Mouse (Mus musculus) limb, embryonic 11.5 days (tissue): ENCODE measurements around the gene Srbd1. TPM values are rescaled to one million over a fixed set of nuclear protein-coding genes. Genes with fewer than 3 reads are reported as not detected.

Experiments
- ATAC-seq: fragments of 200-750 bp; cut with Nextera tagmentation; 2 replicates; pipeline ENCODE4 v1.8.0; 2017; ENCODE audit warnings: low read depth; ENCODE audit not compliant: insufficient number of reproducible peaks, low FRiP score, low TSS enrichment
- DNase-seq: peaks from one replicate; pipeline ENCODE4 v3.0.0-alpha.2; 2015; ENCODE audit warnings: low spot score
- H3K27ac ChIP-seq: fragments of 300-500 bp; sonication (generic); replicated peaks from 2 replicates; pipeline ENCODE4 v1.5.1; 2014; ENCODE audit warnings: low read depth, mild to moderate bottlenecking, low read length
- H3K27me3 ChIP-seq: fragments of 300-500 bp; sonication (generic); 2 replicates; pipeline ENCODE4 v1.6.1; 2014; ENCODE audit warnings: mild to moderate bottlenecking, low read length, mixed read lengths; ENCODE audit not compliant: control insufficient read depth, insufficient read depth
- H3K36me3 ChIP-seq: fragments of 300-500 bp; sonication (generic); 2 replicates; pipeline ENCODE4 v1.6.1; 2014; ENCODE audit warnings: mild to moderate bottlenecking, low read length, moderate library complexity, mixed read lengths; ENCODE audit not compliant: control insufficient read depth, insufficient read depth
- H3K4me1 ChIP-seq: fragments of 300-500 bp; sonication (generic); 2 replicates; pipeline ENCODE4 v1.6.1; 2014; ENCODE audit warnings: low read length, mixed read lengths; ENCODE audit not compliant: control insufficient read depth, insufficient read depth
- H3K4me2 ChIP-seq: fragments of 300-500 bp; sonication (generic); 2 replicates; pipeline ENCODE4 v1.6.1; 2014; ENCODE audit warnings: low read depth, mild to moderate bottlenecking, moderate library complexity; ENCODE audit not compliant: severe bottlenecking
- H3K4me3 ChIP-seq: fragments of 300-500 bp; sonication (generic); 2 replicates; pipeline ENCODE4 v1.5.1; 2014; ENCODE audit warnings: low read depth, low read length
- H3K9ac ChIP-seq: fragments of 300-500 bp; sonication (generic); 2 replicates; pipeline ENCODE4 v1.6.1; 2014; ENCODE audit warnings: mild to moderate bottlenecking, low read length
- H3K9me3 ChIP-seq: fragments of 300-500 bp; sonication (generic); 2 replicates; pipeline ENCODE4 v1.6.1; 2016; ENCODE audit warnings: low read length; ENCODE audit not compliant: control insufficient read depth
- WGBS: fragments of 180-500 bp; shearing (Covaris S2); extraction: QIAGEN DNeasy Blood & Tissue Kit; methylation state at CpG from one replicate; pipeline ENCODE4 v1.1.7; 2014; 5-methylcytosine and 5-hydroxymethylcytosine counted together
- polyA plus RNA-seq: library from polyadenylated mRNA; unstranded; fragments of >200 nt; fragmentation: Nextera tagmentation; extraction: Ambion mirVana; gene quantifications from 2 replicates; pipeline ENCODE4 v1.2.1, GENCODE M21; 2014

Srbd1 gene
- polyA plus RNA-seq, 1 experiment from 2014 or later, result 14.3 TPM

DNA sequence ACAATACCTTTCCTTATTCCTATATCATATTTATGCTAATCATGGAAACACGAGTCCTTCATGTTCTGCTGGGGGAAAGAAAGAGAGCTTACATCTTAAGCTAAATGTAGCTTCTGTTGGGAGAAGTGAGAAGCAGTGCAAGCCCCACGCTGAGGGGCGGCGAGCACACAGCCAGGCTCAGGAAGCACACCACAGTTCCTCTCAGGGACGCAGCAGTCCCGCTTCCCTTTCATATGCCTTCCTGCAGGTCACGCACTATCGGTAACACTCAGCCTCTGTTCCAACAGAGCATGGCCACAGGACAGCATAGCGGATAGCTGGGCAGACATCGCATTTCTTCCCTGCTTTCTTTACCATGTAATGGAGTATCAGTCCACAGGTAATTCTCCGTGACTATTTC, 66.9 kb downstream of the Srbd1 start:
- Histone ChIP-seq H3K9ac (no peak overlapping the region), H3K36me3 (no peaks in the 10 kb centered on the region), H3K27me3 (no peaks in the 10 kb centered on the region), H3K4me1 (no peaks in the 10 kb centered on the region), H3K4me2 (no peak overlapping the region), H3K27ac (no peak overlapping the region), H3K9me3 (no peaks in the 10 kb centered on the region), H3K4me3 (no peak overlapping the region)
- DNase-seq (no peak), ATAC-seq (no peak)
- 85% methylated on average over 11 of the region's 11 CpGs for WGBS

DNA sequence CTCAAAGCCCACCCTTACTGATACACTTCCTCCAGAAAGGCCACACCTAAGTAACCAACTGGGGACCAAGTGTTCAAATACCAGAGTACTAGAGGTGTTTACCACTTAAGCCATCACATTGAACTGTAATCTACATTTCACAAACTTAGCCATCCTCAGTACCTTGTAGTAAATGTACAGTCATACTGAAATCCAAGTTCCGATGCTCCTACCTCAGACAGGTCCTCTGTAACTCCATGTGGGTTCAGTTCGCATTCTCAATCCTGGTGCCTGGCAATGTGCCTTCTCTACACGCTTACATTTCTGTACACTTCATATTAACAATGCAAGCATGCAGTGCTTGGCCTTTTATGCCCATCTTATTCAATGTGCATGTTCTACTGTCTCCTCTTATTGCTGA, 77.5 kb downstream of the Srbd1 start:
- Histone ChIP-seq H3K9me3 (no peaks in the 10 kb centered on the region), H3K27ac (no peak overlapping the region), H3K36me3 (no peaks in the 10 kb centered on the region), H3K27me3 (no peaks in the 10 kb centered on the region), H3K4me2 (no peak overlapping the region), H3K4me1 (no peaks in the 10 kb centered on the region), H3K9ac (no peak overlapping the region), H3K4me3 (no peak overlapping the region)
- no peak for DNase-seq
- no peak for ATAC-seq
- 95% methylated on average over 3 of the region's 3 CpGs for WGBS

DNA sequence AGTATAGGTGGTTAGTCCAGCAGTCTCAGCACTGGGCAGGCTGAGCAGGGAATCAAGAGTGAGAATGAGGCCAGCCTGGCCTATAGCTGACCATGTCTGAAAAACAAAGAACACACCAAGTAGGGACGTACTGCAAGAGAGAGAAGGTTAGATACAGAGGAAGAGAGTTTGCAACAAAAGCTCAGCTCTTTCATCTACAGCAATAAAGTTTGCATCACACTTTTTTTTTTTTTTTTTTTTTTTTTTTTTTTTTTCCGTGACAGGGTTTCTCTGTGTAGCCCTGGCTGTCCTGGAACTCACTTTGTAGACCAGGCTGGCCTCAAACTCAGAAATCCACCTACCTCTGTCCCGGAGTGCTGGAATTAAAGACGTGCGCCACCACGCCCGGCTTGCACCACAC, 79.1 kb downstream of the Srbd1 start:
- H3K27ac ChIP-seq, result no peak overlapping the region
- H3K4me1 ChIP-seq, result no peaks in the 10 kb centered on the region
- H3K4me3 ChIP-seq, result no peak overlapping the region
- 87% methylated on average over 7 of the region's 7 CpGs for WGBS
- H3K4me2 ChIP-seq, result no peak overlapping the region
- no peaks in the 10 kb centered on the region for H3K27me3 ChIP-seq
- ATAC-seq, result no peak
- no peaks in the 10 kb centered on the region for H3K36me3 ChIP-seq
- DNase-seq, result no peak
- no peaks in the 10 kb centered on the region for H3K9me3 ChIP-seq
- no peak overlapping the region for H3K9ac ChIP-seq

DNA sequence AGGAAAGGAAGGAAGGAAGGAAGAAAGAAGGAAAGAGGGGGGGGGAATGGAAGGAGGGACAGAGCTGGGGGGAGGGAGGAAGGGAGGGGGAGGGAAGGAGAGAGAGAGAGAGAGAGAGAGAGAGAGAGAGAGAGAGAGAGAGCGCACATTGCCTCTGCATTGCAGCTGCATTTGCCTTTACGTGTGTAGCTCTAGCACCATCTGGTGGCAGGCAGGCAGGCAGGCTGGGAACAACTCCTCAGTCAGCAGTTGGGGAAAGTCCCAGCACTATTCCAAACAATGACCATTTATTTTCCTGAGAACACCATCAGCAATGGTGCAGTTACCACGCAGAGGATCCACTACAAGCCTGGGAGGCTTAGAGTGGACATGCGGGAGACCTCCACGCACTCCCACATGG, 81.5 kb downstream of the Srbd1 start:
- WGBS, result 21% methylated on average over 5 of the region's 5 CpGs
- Histone ChIP-seq H3K27ac (no peak overlapping the region), H3K9me3 (no peaks in the 10 kb centered on the region), H3K4me1 (no peaks in the 10 kb centered on the region), H3K36me3 (no peaks in the 10 kb centered on the region), H3K4me3 (no peak overlapping the region), H3K4me2 (no peak overlapping the region), H3K27me3 (no peaks in the 10 kb centered on the region), H3K9ac (no peak overlapping the region)
- DNase-seq (peak; percentile 82), ATAC-seq (0 out of 2 replicates have a peak, but pooled peaks have one; percentile 62)

DNA sequence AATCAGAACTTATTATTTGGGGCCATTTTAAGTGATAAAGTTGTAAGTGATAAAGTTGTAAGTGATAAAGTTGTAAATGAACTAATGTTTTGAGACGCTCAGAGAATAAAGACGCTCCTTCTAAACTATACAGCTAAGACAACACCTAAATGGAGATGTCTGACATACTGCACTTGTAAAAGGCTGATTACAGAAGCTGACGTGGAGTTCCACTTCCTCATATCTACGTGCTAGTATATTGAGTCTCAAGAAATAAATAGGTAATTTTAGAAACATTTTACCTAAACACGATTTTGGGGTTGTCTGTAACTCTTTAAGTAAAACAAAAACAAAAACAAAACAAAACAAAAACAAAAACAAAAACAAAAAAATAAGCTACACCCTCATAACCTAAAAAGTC, 84.1 kb downstream of the Srbd1 start:
- DNase-seq (no peak), ATAC-seq (no peak)
- H3K27me3 ChIP-seq, result no peaks in the 10 kb centered on the region
- no peaks in the 10 kb centered on the region for H3K4me1 ChIP-seq
- no peak overlapping the region for H3K9ac ChIP-seq
- no peak overlapping the region for H3K4me3 ChIP-seq
- H3K4me2 ChIP-seq, result no peak overlapping the region
- H3K9me3 ChIP-seq, result no peaks in the 10 kb centered on the region
- H3K36me3 ChIP-seq, result peaks cover 2% of the 10 kb centered on the region; the same call in 1 of the 2 replicates
- 88% methylated on average over 5 of the region's 5 CpGs for WGBS
- no peak overlapping the region for H3K27ac ChIP-seq

DNA sequence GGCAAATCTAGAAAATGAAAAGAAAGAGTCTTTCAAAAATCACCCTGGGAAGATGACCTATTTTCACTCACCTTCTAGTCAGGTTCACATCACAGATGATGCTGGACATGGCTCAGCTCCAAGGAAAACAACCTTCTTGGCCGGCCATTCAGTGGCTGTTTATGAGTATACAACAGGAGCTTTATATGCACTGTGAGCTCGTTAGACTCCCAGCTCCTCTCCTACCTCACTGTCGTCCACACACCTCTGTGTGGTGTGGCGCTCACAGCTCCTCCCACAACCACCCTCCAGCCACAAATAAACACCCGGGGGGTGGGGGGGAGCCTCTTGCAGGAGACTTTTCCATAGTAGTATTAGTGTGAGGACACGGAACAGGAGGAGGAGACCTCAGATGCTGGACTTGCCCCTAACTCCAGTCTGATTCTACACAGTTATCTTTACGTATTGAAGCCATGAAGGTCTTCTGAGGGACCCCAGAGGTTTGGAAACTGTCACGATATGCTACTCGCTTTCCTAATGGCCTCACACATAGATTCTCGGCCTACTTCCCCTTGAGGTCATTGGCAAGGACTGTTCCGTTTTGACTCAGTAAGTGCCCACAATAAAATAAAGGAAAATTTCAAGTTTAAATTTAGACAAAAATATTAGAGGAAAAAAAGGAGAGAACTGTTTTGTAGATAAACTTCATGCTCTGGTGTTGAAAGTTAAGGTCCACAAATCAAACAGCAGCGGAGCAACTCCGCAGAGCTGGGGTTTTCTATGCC, 104.6 kb downstream of the Srbd1 start:
- DNase-seq (peak; percentile 43), ATAC-seq (0 out of 2 replicates have a peak, but pooled peaks have one; percentile 17)
- Histone ChIP-seq H3K27ac (no peak overlapping the region), H3K9ac (no peak overlapping the region), H3K36me3 (no peaks in the 10 kb centered on the region), H3K4me1 (peaks cover 18% of the 10 kb centered on the region), H3K9me3 (no peaks in the 10 kb centered on the region), H3K27me3 (no peaks in the 10 kb centered on the region), H3K4me2 (no peak overlapping the region), H3K4me3 (no peak overlapping the region)
- 46% methylated on average over 13 of the region's 13 CpGs for WGBS

DNA sequence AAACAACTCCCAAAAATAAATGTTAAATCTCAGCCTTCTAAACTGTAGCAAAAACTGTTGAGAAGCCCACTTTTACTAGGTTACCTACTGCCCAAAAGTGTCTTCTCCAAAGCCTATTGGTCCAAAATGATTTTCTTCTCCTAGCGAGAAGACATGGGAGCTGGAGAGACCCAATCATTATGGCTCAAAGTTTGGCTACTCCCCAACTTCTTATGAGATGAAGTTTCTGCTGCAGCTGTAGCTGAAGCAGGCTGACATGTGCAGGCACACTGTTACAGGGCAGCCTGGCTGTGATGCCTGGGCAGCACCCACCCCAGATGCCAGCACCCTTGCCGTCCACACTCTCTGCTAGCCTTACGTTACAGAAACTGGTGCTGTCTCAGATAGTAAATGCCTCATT, 105.2 kb downstream of the Srbd1 start:
- Histone ChIP-seq H3K27me3 (no peaks in the 10 kb centered on the region), H3K36me3 (no peaks in the 10 kb centered on the region), H3K9ac (no peak overlapping the region), H3K4me3 (no peak overlapping the region), H3K9me3 (no peaks in the 10 kb centered on the region), H3K4me1 (peaks cover 21% of the 10 kb centered on the region), H3K4me2 (no peak overlapping the region), H3K27ac (no peak overlapping the region)
- 78% methylated on average over 3 of the region's 3 CpGs for WGBS
- ATAC-seq (no peak), DNase-seq (no peak)

DNA sequence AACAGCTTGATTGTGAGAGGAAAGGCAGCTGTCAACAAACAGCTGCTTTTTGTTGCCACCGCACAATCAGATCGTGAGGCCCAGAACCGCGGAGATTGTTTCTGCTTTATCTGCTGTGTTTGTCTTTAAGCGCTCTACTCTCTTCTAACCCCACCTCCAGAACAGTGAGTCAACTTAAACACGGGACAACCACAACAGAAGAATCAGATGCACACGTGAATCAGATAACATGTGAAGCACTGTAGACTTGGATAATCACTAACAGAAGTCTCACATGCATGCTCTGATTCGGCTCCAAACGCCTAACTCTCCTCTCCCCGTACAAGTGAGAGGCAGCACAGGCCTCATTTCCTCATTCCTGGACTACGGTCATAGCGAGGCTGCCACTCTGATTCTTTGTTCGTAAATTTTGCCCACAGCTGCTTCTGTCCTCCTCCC, 106.7 kb downstream of the Srbd1 start:
- H3K27ac ChIP-seq, result 0 out of 2 replicates have a peak overlapping the region, but pooled peaks have one; percentile 16
- H3K36me3 ChIP-seq, result no peaks in the 10 kb centered on the region
- no peaks in the 10 kb centered on the region for H3K9me3 ChIP-seq
- no peak overlapping the region for H3K9ac ChIP-seq
- no peak overlapping the region for H3K4me2 ChIP-seq
- DNase-seq (peak; percentile 66), ATAC-seq (no peak)
- 15% methylated on average over 13 of the region's 13 CpGs for WGBS
- H3K27me3 ChIP-seq, result no peaks in the 10 kb centered on the region
- H3K4me3 ChIP-seq, result no peak overlapping the region
- H3K4me1 ChIP-seq, result peaks cover 23% of the 10 kb centered on the region

DNA sequence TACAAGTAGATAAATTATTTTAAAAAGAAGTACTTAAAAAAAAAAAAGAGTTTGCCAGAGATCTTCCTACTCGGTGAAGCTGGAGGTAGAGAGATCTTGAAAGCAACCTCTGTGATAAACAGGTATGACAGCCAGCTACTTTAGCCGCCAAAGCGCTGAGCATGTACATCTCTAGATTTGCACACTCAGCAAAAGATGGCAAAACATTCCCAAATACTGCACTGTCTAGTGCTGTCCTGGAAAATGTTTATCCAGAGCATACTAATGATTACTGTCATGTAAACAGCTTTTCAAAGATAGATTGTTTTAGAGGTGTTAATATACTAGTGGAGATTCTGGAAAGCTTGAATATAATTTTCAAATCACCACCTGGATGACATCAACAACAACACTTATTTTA, 109.4 kb downstream of the Srbd1 start:
- H3K4me3 ChIP-seq, result no peak overlapping the region
- 94% methylated on average over 3 of the region's 3 CpGs for WGBS
- H3K36me3 ChIP-seq, result no peaks in the 10 kb centered on the region
- no peak overlapping the region for H3K9ac ChIP-seq
- no peak overlapping the region for H3K27ac ChIP-seq
- no peaks in the 10 kb centered on the region for H3K9me3 ChIP-seq
- H3K27me3 ChIP-seq, result no peaks in the 10 kb centered on the region
- ATAC-seq, result no peak
- no peak for DNase-seq
- H3K4me2 ChIP-seq, result no peak overlapping the region
- peaks cover 32% of the 10 kb centered on the region for H3K4me1 ChIP-seq
